Mouse (Mus musculus) urinary bladder, postnatal 10 days (tissue): ENCODE results near the gene Hmox2.
A peak's percentile ranks its signal among the peaks of the same experiment; 100 is the strongest.
"Not testable (repeated sequence)": the region's sequence is repeated elsewhere in the genome, so short reads cannot be mapped to it uniquely, and the experiment has no call there.

Experiments
- DNase-seq: peaks from one replicate; pipeline ENCODE4 v3.0.0; 2022; ENCODE audit warnings: low spot score

Gene Hmox2

GRCm38 (mm10) chr16:4725780-4726527 is at the start of gene Hmox2:
Gene Hmox2 (plus strand): TSS chr16:4726361.
- peak; percentile 76 for DNase-seq

- DNase-seq: no peak
These were observed 49.3 kb upstream of the Hmox2 start for GRCm38 (mm10) chr16:4676836-4677235.

- no peak for DNase-seq
These were observed 48.1 kb upstream of the Hmox2 start for GRCm38 (mm10) chr16:4678080-4678479.

GRCm38 (mm10) chr16:4679121-4680018 is 46.8 kb upstream of the Hmox2 start, which contains the start of gene Coro7:
Gene Coro7 (minus strand): TSS chr16:4679777.
- DNase-seq: peak; percentile 31

- DNase-seq: not testable (repeated sequence)
These were observed 45.2 kb upstream of the Hmox2 start for GRCm38 (mm10) chr16:4680922-4681455.

DNA sequence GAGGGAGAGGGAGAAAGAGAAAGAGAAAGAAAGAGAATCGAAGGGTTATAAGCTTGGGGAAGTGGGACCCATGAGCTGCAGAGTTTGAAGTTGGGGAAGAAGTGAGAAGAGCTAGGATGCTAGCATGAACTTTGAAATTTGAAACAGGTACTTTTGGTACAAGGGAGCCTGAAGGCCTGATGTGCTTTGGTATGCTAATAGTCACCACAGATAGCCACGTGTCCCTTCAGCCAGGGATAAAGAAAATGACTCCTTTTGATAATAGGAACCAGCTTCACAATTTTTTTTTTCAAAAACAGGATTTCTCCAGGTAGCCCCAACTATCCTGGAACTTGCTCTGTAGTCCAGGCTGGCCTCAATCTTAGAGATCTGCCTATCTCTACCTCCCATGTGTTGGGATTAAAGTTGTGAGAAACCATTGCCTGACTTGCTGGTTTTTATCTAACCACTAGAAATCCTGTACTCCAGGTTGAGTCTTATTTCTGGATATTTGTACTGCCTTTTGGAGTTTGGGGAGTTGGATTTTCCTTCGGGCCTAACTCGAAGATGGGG is 43.5 kb upstream of the Hmox2 start:
- DNase-seq: no peak

GRCm38 (mm10) chr16:4683193-4683580 is 43.0 kb upstream of the Hmox2 start:
- no peak for DNase-seq

- DNase-seq: peak; percentile 91
These were observed 42.3 kb upstream of the Hmox2 start for GRCm38 (mm10) chr16:4683581-4684456.

DNA sequence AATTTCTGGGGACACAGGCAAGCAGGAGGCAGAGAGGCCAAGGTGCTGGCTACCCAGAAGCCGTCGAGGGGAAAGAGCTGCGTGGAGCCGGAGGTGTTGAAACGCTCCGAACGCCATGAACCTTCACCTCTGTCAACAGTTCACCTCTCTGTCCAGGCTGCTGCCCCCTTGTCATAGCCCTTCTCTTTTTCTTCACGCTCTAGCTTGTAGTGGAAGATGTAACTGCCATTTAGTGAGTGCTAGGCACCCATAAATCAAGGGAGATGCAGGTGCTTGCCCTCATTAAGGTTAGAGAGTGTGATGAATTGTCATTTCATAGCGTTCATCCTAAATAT is 41.7 kb upstream of the Hmox2 start:
- no peak for DNase-seq

DNA sequence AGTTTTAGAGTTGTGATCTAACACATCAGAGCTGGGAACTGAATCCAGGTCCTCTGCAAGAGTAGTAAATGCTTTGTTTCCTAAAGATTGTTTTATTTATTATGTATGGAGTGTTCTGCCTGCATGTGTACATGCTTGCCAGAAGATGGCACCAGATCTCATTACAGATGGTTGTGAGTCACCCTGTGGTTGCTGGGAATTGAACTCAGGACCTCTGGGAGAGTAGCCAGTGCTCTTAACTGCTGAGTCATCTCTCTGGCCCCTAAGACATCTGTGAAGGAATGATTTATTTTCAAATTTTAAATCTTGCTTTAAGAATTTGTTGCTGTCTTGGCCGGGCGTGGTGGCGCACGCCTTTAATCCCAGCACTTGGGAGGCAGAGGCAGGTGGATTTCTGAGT is 36.8 kb upstream of the Hmox2 start:
- not testable (repeated sequence) for DNase-seq

GRCm38 (mm10) chr16:4701211-4701610 is 24.9 kb upstream of the Hmox2 start:
- DNase-seq: no peak

GRCm38 (mm10) chr16:4702646-4703045 is 23.5 kb upstream of the Hmox2 start:
- DNase-seq: no peak

- no peak for DNase-seq
These were observed 20.6 kb upstream of the Hmox2 start for GRCm38 (mm10) chr16:4705541-4705940.

GRCm38 (mm10) chr16:4711173-4711572 is 15.0 kb upstream of the Hmox2 start:
- no peak for DNase-seq

DNA sequence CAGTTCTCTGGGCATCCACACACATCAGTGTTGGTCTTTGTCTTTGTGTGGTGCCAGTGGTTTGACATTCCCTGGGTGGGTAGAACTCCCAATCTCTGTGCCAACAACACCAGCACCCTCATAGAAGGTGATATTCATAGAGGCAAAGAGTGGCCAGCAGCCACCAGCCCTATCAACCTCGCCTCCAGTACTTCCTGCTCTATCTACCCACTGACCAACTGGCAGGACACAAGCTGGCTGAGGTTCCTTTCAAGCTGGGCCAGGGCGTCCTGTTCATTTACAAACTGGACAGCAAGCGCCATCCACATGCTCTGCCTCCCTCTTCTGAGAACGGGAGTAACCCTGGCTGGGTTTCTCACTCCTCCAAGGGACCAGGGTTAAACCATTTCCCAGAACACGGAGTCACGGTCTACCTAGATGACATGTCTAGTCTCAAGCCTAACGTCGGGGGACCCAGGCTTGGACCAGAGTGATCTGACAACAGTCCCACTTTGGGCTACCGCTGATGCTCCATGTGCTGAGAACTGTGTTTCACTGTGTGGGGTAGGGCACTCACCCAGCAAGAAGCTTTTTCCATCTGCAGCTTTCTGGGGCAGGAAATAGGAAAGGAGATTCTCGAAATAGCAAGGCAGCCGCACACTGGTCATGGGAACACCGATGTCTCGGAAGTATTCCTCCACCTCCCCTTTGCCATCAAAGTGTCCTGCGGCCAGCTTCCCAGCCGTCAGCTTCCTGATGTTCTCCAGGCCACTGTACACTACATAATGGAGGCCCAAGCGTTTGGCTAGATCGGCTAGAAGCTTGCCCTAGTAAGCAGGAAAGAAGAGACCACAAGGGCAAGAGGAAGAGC is 12.1 kb upstream of the Hmox2 start:
- no peak for DNase-seq

- DNase-seq: no peak
These were observed 8.3 kb upstream of the Hmox2 start for GRCm38 (mm10) chr16:4717866-4718265.

DNA sequence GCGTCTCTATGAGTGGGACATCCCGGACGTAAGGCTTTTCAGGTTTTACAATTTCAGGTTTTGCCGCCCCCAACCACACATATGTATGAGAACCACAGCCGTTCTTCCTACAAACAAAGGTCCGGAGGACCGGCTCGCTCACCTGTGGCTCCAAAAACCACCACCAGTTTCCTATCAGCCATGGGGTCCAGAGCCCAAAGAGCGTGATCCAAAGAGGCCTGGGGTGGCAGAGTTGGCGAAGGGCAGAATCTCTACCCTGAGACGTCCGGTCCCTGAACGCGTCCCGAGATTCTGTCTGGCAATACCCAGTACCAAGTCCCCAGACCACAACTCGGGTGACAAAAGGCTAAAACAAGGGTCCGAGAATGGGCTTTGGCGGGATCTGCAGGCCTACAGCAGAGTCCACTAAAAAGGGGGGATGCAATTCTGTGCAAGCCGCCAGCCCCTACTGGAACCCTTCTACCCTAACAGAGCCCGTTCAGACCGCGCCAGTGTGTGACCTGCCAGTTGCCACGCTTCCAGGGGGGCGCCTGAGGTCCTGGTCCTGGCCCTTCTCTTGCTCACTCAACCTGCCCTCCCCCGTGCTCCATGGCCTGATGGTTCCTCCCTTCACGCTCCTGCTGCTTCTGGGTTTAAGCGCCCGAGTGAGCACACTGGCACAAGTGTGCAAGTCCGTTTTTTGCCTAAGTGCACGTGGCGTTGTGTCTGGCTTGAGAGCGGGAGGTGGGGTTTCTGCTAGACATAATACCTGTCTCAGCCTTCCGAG is 7.2 kb upstream of the Hmox2 start, which contains the start of gene Nmral1:
Gene Nmral1 (minus strand): TSS at position 604 of the 766 bp plus-strand sequence.
- DNase-seq: no peak

DNA sequence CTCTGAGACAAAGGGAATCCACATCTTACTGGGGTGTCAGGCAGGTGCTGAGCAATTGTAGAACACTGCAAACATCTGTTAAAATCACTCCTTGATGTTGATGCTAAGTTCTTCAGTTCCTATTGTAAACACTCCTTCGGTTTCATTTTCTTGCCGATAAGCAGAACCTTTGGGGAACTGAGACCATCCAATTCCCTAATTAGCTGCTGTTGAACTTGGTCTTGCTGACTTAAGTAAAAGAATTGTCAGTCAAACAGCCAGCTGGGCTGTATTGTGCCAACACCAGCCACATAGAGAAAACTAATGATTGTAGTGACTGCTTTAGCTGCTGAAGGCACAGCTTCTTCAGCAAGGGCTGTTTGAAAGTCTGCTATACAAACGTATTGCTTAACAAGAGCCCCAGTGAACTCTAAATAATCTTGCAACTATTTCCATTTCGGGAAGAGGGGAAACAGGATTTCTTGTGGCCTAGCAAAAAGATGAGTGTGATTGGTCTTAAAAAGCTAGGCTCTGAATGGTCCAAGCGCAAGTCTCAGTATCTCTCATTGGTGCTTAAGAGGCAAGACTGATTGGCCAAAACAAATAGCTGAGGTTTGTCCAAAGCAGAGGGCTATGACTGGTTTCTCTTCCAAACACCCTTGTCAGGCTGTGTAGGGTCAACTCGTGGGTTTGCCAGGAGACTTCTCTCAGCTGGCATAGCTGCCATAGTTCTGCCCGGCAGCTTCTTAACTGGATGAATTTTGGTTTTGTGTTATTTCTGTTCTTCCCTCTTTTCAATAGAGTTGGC is 3.8 kb upstream of the Hmox2 start:
- no peak for DNase-seq

DNA sequence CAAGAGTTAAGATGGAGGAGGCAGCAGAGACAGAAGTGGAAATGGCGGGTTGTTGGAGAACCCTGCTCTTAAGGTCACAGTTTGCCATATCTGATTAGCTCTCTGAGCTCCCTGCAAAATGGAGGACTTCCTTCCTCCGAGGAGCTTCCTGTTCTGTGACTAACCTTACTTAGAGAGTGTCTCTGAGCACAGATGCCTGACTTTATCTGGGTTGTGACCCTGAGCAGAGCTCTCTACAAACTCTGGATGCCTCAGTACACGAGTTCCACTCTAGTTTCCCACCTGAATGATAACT is 3.3 kb upstream of the Hmox2 start:
- DNase-seq: no peak
